ENCODE assay signal across 7 mouse cellular contexts in the genomic region with DNA sequence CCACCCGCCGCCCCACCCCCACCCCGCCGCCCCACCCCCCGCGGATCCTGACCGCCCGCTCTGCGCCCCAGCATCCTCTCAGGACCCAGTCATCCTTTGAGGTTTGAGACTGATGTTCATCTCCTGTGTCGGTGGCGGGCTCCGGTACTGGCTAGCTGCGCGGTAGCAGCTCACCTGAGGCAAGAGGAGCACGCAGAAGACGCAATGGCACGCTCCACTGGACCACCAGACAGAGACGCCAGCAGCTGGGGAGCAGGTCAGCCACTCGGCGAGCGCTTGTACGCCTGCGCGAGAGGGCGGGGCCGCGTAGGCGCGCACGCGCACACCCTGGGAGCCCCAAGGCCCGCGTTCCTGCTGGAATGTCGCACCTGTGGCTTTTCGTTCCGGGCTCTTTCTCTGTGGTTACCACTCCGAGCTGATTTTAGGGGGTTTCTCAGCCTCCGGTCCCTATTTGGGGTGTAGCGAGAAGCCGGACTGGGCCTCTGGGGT. TPM values are rescaled to one million over a fixed set of nuclear protein-coding genes. Genes with fewer than 3 reads are reported as not detected.
DNase-seq lines count a peak whose midpoint lies in the region; ATAC-seq lines count a peak whose summit lies in the region.

A gene (plus strand): TSS at position 305 of the 489 bp plus-strand sequence.

- H3K27ac ChIP-seq in limb, embryonic 10.5 days, result peak within 1 kb of the TSS; percentile 87
- H3K27ac ChIP-seq in midbrain, embryonic 13.5 days, result peak within 1 kb of the TSS; percentile 88

- H3K9ac ChIP-seq in midbrain, embryonic 13.5 days (replicated peaks), result peak within 1 kb of the TSS; percentile 79

- H3K4me3 ChIP-seq in limb, embryonic 10.5 days, result peak within 1 kb of the TSS; percentile 79
- H3K4me3 ChIP-seq in midbrain, embryonic 13.5 days (replicated peaks), result peak within 1 kb of the TSS; percentile 84

- H3K36me3 ChIP-seq in limb, embryonic 10.5 days, result peaks cover 42% of the 10 kb centered on the region
- peaks cover 19% of the 10 kb centered on the region for H3K36me3 ChIP-seq in midbrain, embryonic 13.5 days

- H3K9me3 ChIP-seq in limb, embryonic 10.5 days (replicated peaks), result no peaks in the 10 kb centered on the region
- no peaks in the 10 kb centered on the region for H3K9me3 ChIP-seq in midbrain, embryonic 13.5 days

- peak; percentile 92 for ATAC-seq in granulocyte monocyte progenitor cell, adult 5-6 weeks (replicated peaks; ENCODE audit: poor library complexity, severe bottlenecking)
- ATAC-seq in midbrain, embryonic 13.5 days, result peak; percentile 97

- no peaks in the 10 kb centered on the region for H3K27me3 ChIP-seq in limb, embryonic 10.5 days (ENCODE audit: low read depth, poor library complexity, severe bottlenecking)
- H3K27me3 ChIP-seq in midbrain, embryonic 13.5 days, result no peaks in the 10 kb centered on the region

- peak; percentile 85 for DNase-seq in adrenal gland, adult 8-10 months
- DNase-seq in embryo, embryonic 9.5 days (ENCODE audit: extremely low spot score), result peak; percentile 93
- DNase-seq in kidney, adult 11 months, result peak; percentile 91
- peak; percentile 96 for DNase-seq in limb, embryonic 10.5 days (ENCODE audit: low spot score)
- DNase-seq in spleen, adult 12 weeks (ENCODE audit: low spot score), result peak; percentile 88

- H3K4me2 ChIP-seq in midbrain, embryonic 13.5 days (replicated peaks), result peak within 1 kb of the TSS; percentile 97

- WGBS in limb, embryonic 10.5 days, result under 1% methylated on average over 38 of the region's 40 CpGs
- under 1% methylated on average over 34 of the region's 40 CpGs for WGBS in midbrain, embryonic 13.5 days

- peaks cover 25% of the 10 kb centered on the region for H3K4me1 ChIP-seq in limb, embryonic 10.5 days
- peaks cover 29% of the 10 kb centered on the region for H3K4me1 ChIP-seq in midbrain, embryonic 13.5 days (replicated peaks)

RNA-seq across cellular contexts. Expression of the gene that starts here (rescaled TPM):
- 10 to 100 TPM; 10.4 to 12.1 (median 11.1) TPM for total RNA-seq in adrenal gland, adult 8-10 months (2022)
- total RNA-seq in granulocyte monocyte progenitor cell, adult 5-6 weeks (2014; fragmentation: Nextera tagmentation), result 4.3 and 6.0 TPM in 2 replicates
- 4.3 and 5.6 TPM in 2 replicates for total RNA-seq in granulocyte monocyte progenitor cell, adult 5-6 weeks (2017)
- polyA plus RNA-seq in limb, embryonic 10.5 days (2016; fragmentation: Nextera tagmentation; extraction: Ambion mirVana), result 16.8 and 21.8 TPM in 2 replicates
- polyA plus RNA-seq in midbrain, embryonic 13.5 days (2015; fragmentation: Nextera tagmentation; extraction: Ambion mirVana), result 14.3 TPM in 2 replicates

Comparison
In these comparisons a context has a peak if more than half of its experiments do, and no peak if none do; other contexts are left out.
1. Peak in every context shown above with its lines: DNase-seq, ATAC-seq, H3K4me3 ChIP-seq and H3K27ac ChIP-seq.